Mouse (Mus musculus): ENCODE results near the gene Cpa4. TPM values are rescaled to one million over a fixed set of nuclear protein-coding genes. Genes with fewer than 3 reads are reported as not detected.

The Cpa4 gene
- total RNA-seq (2017) = not detected in 2 replicates

DNA sequence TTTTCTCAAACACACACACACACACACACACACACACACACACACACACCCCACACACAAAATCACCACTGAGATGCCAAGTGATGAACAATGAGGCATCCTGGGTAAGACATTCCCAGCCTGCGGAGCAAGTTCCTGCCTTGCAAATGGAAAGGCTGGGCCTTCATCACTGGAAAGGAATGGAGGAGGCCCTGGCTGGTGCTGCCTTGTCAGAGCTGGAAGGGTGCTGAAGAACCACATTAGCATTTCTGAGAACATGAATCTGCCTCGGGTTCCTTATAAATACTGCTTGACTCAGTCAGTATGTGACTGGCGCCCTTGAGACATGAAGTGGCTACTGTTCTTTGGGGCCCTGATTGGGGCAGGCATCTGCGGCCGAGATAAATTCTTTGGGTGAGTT lies at the start of gene Cpa4:
Cpa4 (plus strand) TSS at position 301 of the 400 bp plus-strand sequence.
- ATAC-seq (ENCODE audit: extremely low read depth, insufficient number of reproducible peaks, low FRiP score, poor library complexity, severe bottlenecking) = no peak

DNA sequence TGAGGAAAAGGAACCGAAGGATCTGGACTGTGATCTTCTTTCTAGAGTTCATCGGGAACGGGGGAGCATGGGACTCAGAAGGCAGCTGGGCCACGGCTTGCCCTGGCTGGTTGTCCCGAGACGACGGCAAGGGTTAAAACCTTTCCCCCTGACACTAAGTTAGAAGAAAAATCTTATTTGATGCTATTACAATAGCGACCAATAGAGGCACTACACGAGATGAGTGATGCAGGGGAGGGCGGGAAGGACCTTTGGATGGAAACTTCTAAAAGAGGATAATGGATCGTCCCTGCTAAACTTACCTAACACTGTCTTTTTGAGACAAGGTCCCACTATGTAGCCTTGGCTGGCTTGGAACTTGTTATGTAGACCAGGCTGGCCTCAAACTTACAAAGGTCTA lies 47.8 kb upstream of the Cpa4 start:
- no peak for ATAC-seq (ENCODE audit: extremely low read depth, insufficient number of reproducible peaks, low FRiP score, poor library complexity, severe bottlenecking)

DNA sequence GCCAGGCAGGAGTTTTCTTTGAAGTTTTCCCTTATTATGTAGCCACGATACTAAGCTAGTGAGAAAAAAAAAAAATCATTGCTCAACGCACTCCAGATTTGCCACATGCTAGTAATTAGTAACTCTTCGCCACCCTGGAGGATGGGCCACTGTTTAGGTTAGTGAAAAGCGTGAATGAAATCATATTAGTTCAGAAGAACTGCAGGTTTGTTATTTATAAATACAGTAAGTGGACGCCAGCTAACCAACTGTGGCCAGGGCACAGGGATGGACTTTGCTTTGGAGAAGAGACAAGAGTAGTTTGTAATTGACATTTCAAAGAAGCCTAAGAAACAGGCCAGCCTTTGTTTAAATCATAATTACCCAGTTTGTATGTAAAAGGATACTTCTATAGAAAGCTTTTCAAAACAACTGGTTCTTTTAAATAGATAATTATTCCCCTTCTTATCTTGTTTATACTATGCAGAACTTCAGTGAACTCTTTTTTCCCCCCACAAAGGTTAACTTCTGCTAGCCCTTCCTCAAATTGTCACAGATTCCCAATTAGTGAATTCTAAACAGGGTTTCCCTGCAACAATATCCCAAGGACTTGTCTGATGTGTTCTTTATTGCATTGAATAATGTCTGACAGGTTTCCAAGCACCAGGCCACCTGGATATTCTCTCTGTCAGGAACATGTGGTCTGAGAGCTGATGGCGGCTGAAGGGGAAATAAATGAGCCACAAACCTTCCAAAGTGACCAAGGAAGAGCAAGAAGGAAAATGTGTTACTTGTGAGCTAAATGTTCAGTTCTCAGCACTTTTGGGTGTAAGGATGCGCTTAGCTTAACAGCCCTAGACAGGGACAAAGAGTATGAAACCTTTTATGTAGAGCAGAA lies 42.5 kb upstream of the Cpa4 start:
- ATAC-seq (ENCODE audit: extremely low read depth, insufficient number of reproducible peaks, low FRiP score, poor library complexity, severe bottlenecking) = no peak

- ATAC-seq (ENCODE audit: extremely low read depth, insufficient number of reproducible peaks, low FRiP score, poor library complexity, severe bottlenecking) = no peak
Observed at GRCm38 (mm10) chr6:30526586-30527515, 41.3 kb upstream of the Cpa4 start.

DNA sequence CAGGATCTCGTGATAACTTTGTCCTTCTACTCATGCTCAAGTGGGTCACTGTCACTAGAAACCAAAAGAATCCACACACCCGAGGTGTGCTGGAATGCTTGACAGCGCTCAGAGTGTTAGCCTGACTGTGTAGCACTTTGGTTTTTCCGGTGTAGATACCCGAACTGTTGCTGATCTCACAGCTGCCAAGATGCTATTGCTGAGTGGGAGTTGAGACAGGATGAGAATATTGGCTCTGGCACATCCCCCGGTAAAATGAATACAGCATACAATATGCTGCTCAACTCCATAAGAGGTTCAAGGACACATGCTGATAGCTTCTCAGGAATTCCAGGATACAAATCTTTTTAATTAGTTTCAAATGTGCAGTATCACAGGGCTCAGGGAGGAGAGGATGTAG lies 39.4 kb upstream of the Cpa4 start:
- no peak for ATAC-seq (ENCODE audit: extremely low read depth, insufficient number of reproducible peaks, low FRiP score, poor library complexity, severe bottlenecking)

- ATAC-seq (ENCODE audit: extremely low read depth, insufficient number of reproducible peaks, low FRiP score, poor library complexity, severe bottlenecking) = no peak
Observed at GRCm38 (mm10) chr6:30535340-30535739, 32.8 kb upstream of the Cpa4 start.

GRCm38 (mm10) chr6:30538240-30538639 lies 29.9 kb upstream of the Cpa4 start:
- ATAC-seq (ENCODE audit: extremely low read depth, insufficient number of reproducible peaks, low FRiP score, poor library complexity, severe bottlenecking) = no peak

DNA sequence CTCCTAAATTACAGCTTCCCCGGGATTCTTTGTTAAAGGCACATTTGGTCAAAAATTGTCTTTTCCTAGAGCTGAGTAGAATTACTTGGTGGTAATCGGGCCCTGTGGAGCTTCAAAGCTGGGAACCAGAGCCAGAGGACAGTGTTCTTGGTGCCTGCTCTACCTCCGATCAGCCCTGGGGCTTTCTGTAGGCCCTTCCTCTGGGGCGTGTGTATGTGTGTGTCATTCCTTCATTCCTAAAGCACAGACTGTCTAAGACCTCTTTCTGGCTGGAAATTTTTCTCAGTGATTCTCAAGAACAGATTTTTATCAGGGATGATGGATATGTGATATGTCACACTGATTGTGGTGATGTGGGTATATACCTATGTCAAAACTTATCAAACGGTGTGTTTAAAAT lies 29.4 kb upstream of the Cpa4 start:
- no peak for ATAC-seq (ENCODE audit: extremely low read depth, insufficient number of reproducible peaks, low FRiP score, poor library complexity, severe bottlenecking)

DNA sequence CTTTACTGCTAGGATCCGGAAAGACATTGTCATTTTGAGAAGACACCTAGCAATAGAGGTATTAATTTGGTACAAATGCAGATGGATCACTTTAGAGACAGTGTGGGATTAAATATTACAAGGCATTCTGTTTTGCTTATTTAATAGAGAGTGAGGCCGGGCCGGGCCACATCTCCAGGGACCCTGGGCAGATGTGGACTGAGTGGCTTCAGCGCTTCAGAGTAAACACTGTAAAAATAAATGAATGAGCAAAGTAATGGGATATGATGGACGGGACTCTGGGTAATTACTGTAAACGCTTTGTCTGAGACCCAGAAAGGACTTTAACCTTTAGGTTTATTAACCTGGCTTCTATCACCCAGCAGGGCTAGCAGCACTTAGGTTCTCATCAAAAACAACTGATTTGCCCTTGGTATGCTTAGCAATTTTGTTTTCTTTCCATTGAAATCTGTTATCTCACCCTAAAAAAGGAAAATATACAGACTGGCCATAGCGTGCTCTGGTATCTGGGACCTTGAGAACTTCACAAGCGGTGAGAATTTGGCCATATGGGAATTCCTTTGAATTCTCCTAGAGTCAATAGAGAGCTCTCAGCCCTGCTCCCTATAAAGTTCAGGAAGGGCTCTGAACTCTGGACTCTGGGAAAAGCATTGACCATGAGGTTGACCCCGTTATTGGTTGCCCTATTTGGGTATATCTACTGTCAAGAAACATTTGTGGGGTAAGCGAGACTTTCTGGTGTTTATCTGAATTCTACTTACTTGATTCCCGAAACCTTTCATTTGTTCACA lies 27.0 kb upstream of the Cpa4 start, which contains the start of gene Cpa2:
Cpa2 (plus strand) TSS at position 574 of the 791 bp plus-strand sequence.
- no peak for ATAC-seq (ENCODE audit: extremely low read depth, insufficient number of reproducible peaks, low FRiP score, poor library complexity, severe bottlenecking)

DNA sequence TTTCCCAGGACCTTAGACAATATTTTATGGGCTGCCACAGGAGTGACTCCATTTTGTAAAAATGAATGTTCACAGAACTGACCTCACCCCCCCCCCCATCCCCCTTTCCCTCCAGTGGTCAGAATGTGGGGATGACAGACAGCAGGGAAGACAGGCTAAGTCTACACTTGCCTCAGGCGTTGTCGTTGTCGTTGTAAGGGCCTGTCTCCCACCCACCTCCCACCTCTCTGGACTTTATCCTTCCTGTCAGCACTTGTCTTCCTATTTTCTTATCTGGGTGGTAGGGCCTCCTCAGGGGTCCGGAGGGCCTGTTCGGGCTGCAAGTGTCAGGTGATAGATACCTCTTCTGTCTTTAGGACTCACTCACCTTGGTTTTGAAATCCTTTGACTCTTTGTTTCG lies 25.9 kb upstream of the Cpa4 start:
- ATAC-seq (ENCODE audit: extremely low read depth, insufficient number of reproducible peaks, low FRiP score, poor library complexity, severe bottlenecking) = no peak

DNA sequence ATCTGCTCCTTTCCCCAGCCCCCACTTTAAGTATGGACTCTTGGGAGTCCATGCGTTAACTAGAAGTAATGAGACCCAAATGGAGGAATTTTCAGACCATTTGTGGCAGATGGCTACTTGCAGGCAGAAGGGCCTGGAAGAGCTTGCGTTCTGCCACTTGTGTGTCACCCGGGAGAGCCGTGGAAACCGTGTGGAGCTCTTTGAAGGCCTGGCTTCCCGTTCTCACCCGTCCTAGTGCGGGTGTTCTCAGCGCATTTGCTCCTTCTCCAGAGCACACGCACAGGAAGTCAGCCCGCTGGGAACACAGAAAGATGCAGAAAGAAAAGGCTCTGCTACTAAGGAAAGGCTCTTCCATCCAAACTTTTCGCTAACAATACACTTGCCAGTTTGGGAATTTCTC lies 25.1 kb upstream of the Cpa4 start:
- ATAC-seq (ENCODE audit: extremely low read depth, insufficient number of reproducible peaks, low FRiP score, poor library complexity, severe bottlenecking) = no peak

DNA sequence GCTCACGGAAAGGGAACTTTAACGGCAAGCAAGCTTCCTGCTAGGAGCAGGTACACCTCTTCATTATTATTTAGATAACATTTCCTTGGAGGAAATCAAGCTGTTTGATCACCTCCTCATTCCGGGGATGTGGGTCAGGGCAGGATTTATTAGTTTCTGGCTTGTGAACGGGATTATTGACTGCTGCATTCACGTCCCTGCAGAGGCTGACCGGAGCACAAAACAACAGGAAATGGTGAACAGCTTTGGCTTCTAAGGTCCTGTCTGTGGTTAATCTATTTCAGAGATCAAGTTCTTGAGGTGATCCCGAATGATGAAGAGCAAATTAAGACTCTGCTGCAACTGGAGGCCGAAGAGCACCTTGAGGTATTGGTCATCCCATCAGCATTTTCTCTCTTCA lies 24.3 kb upstream of the Cpa4 start:
- ATAC-seq (ENCODE audit: extremely low read depth, insufficient number of reproducible peaks, low FRiP score, poor library complexity, severe bottlenecking) = no peak

DNA sequence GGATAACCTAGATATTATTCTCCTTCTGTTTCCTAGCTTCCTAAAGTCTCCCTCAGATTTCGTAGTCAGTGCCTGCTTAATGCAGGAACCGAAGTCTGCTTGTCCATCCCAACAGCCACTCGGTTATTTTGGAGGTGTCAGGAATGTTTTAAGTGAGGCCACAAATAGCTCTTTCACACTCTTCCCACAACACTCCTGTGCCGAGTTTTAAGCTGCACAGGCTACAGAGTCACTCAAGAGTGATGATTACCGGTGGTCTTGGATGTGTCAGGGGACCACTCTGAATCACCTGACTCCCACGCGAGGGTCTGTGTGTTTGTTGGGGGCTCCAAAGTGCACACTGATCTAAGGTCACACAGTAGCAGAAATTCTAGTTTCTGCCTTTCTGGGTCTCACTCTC lies 22.5 kb upstream of the Cpa4 start:
- no peak for ATAC-seq (ENCODE audit: extremely low read depth, insufficient number of reproducible peaks, low FRiP score, poor library complexity, severe bottlenecking)

GRCm38 (mm10) chr6:30546571-30547273 lies 21.4 kb upstream of the Cpa4 start:
- peak; percentile 60; the same call in 1 of the 2 replicates for ATAC-seq (ENCODE audit: extremely low read depth, insufficient number of reproducible peaks, low FRiP score, poor library complexity, severe bottlenecking)

- no peak for ATAC-seq (ENCODE audit: extremely low read depth, insufficient number of reproducible peaks, low FRiP score, poor library complexity, severe bottlenecking)
Observed at GRCm38 (mm10) chr6:30547274-30547645, 20.9 kb upstream of the Cpa4 start.

- ATAC-seq (ENCODE audit: extremely low read depth, insufficient number of reproducible peaks, low FRiP score, poor library complexity, severe bottlenecking) = no peak
Observed at GRCm38 (mm10) chr6:30547656-30548306, 20.4 kb upstream of the Cpa4 start.

GRCm38 (mm10) chr6:30549231-30549761 lies 18.9 kb upstream of the Cpa4 start:
- ATAC-seq (ENCODE audit: extremely low read depth, insufficient number of reproducible peaks, low FRiP score, poor library complexity, severe bottlenecking) = no peak

Data from neutrophil, adult 5-6 weeks (primary cell).